Mouse (Mus musculus) bone marrow, adult 2 months (tissue): ENCODE measurements around the gene Pllp. TPM values are rescaled to one million over a fixed set of nuclear protein-coding genes. Genes with fewer than 3 reads are reported as not detected.

Experiments
- H3K27ac ChIP-seq: fragments of 200-500 bp; 2 replicates; pipeline ENCODE4 v1.5.1; 2012; ENCODE audit warnings: low read depth, mild to moderate bottlenecking, control low read depth, inconsistent platforms, low read length; ENCODE audit not compliant: control insufficient read depth, poor library complexity, insufficient read depth
- H3K4me1 ChIP-seq: fragments of 200-500 bp; 2 replicates; pipeline ENCODE4 v1.6.1; 2011; ENCODE audit warnings: low read length; ENCODE audit not compliant: control insufficient read depth, insufficient read depth
- H3K4me3 ChIP-seq: fragments of 200-500 bp; replicated peaks from 2 replicates; pipeline ENCODE3; 2011; ENCODE audit warnings: mild to moderate bottlenecking, low read depth, low read length, control low read depth; ENCODE audit not compliant: control insufficient read depth
- CTCF ChIP-seq: fragments of 200-500 bp; IDR thresholded peaks from 2 replicates; pipeline ENCODE4 v1.5.1; 2011; ENCODE audit warnings: low read length, control low read depth; ENCODE audit not compliant: control insufficient read depth, insufficient read depth
- POLR2A ChIP-seq: fragments of 200-500 bp; IDR thresholded peaks from 2 replicates; pipeline ENCODE4 v1.6.1; 2011; ENCODE audit warnings: low read depth, mild to moderate bottlenecking, control low read depth, low read length, borderline replicate concordance; ENCODE audit not compliant: control insufficient read depth
- WGBS: fragments of 180-500 bp; shearing (Covaris S2); methylation state at CpG from one replicate; pipeline ENCODE4 v1.1.7; 2018; 5-methylcytosine and 5-hydroxymethylcytosine counted together
- polyA plus RNA-seq: library from polyadenylated mRNA; stranded (reverse); fragments of >200 nt; gene quantifications from 2 replicates; pipeline ENCODE4 v1.2.4, GENCODE M21; 2011; ENCODE audit warnings: low replicate concordance; ENCODE audit not compliant: missing spikeins, insufficient read depth, insufficient read length

The Pllp gene
- polyA plus RNA-seq: not detected in 2 replicates

DNA sequence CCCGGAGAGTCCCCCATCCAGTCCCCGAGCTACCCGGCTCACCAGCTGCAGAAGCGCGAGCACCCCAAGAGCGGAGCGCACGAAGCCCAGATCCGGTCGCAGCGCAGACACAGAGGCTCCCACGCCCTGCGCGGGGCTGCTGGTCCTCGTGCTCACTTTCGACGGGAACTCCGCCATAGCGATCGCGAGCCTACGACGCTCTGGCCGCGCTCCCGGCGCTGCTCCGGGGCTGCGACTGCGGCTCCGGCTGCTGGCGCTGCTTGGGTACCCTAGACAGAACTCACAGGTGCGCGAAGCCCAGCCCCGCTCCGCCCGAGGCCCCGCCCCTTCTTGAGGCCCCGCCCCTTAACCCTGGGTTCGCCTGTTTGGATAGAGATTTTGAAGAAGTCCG lies at the start of gene Pllp:
Gene Pllp (minus strand): TSS at position 285 of the 391 bp plus-strand sequence.
- H3K4me1 ChIP-seq: no peaks in the 10 kb centered on the region
- peak within 1 kb of the TSS; percentile 30 for H3K4me3 ChIP-seq
- H3K27ac ChIP-seq: no peak within 1 kb of the TSS
- no peak for TF ChIP-seq CTCF
- peak; percentile 19; the same call in 1 of the 2 replicates for TF ChIP-seq POLR2A
- under 1% methylated on average over 41 of the region's 41 CpGs for WGBS

DNA sequence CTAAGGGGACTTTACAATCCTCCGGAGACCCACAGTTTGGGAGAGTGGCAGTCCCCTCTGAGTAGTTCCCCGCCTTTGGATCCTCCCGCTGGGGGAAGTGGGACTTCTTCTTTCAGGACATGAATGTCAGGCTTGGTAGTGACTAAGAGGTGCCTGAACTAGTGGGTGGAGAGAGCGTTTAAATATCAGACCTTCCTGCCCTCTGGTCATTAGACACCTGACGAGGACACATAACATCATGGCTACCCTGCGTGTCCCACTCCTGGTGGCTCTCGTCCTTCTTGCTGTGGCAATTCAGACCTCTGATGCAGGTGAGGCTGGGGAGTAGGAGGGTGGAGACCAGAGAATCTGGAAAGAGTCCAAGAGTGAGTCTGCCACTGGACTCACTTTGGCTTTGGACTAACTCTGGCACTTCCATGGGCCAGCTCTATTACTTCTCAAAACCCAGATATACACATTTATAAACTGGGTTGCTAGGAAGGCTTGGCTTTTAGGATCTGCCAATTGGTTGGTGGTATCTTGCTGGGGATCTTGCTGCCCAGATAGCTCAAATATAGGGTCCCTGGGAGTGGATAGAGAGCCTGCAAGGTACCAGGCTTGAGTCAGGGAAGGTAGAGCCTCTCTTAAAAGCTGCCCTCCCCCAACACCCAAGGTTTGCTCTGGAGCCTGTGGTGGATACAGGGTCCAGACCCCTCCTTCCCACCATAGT lies 49.6 kb upstream of the Pllp start, which contains the start of gene Ccl22:
Gene Ccl22 (plus strand): TSS at position 115 of the 709 bp plus-strand sequence.
- Histone ChIP-seq H3K4me3 (no peak within 1 kb of the TSS), H3K27ac (no peak within 1 kb of the TSS), H3K4me1 (no peaks in the 10 kb centered on the region; the same call in 1 of the 2 replicates)
- TF ChIP-seq POLR2A (no peak), CTCF (no peak)
- 78% methylated on average over 7 of the region's 7 CpGs for WGBS

DNA sequence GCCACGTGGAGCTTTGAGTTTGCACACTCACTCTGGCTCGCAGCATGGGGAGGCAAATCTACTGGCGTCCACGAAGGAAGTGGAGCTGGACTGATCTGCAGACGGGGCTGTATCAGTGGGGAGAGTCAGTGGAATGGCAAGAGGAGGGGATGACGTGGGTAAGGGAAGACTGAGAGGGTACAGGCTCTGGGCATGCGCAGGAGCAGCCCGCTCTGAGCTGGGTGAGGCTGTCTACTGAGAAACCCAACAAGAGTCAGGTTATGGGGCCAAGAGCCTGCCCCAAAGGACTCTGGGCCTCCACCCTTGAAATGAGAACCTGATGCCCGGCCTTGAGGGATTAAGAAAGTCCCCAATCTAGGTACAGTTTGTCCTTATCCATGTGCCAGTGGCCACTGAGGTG lies 48.9 kb upstream of the Pllp start:
- TF ChIP-seq CTCF: no peak
- no peak for TF ChIP-seq POLR2A
- H3K27ac ChIP-seq: no peak overlapping the region
- 78% methylated on average over 9 of the region's 9 CpGs for WGBS
- no peak overlapping the region for H3K4me3 ChIP-seq
- H3K4me1 ChIP-seq: no peaks in the 10 kb centered on the region; the same call in 1 of the 2 replicates

- Histone ChIP-seq H3K27ac (no peak overlapping the region), H3K4me3 (no peak overlapping the region), H3K4me1 (no peaks in the 10 kb centered on the region; the same call in 1 of the 2 replicates)
- WGBS: 85% methylated on average over 5 of the region's 5 CpGs
- no peak for TF ChIP-seq CTCF
- no peak for TF ChIP-seq POLR2A
Measured at GRCm38 (mm10) chr8:94744484-94744883, 48.4 kb upstream of the Pllp start.

DNA sequence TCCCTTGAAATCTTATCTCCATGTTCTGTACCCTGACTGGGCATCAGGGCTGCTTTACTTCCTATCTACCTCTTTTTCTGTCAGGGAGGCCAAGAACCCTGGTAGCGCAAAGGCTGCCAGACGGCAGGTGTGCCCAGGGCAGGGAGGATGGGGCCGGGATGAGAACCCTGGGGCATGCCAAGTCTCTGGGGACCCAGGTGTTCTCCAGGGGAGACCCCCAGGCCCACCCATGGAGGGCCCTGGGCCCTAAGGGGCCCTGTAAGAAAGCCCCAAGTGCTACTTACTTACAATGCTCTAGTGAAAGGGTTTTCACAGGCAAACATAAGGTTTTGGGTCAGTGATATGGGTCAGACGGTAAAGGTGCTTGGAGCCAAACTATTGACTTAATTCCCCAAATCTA lies 45.6 kb upstream of the Pllp start:
- WGBS: 86% methylated on average over 4 of the region's 4 CpGs
- no peak for TF ChIP-seq POLR2A
- TF ChIP-seq CTCF: no peak
- H3K4me1 ChIP-seq: no peaks in the 10 kb centered on the region; the same call in 1 of the 2 replicates
- H3K27ac ChIP-seq: no peak overlapping the region
- H3K4me3 ChIP-seq: no peak overlapping the region

DNA sequence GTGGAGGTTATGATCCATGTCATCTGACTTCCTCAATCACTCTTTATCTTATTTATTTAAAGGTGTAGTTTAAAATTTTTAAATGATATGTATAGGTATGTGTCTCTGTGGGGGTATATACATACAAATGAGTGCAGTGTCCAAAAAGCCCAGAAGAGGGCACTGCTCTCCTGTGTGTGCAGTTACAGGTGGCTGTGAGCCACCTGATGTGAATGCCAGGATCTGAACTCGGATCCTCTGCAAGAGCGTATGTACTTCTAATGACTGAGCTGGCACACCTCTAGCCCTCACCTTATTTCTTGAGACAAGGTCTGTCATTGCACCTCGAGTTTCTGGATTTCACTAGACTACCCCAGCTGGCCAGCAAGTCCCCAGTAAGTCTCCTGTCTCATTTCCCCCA lies 44.5 kb upstream of the Pllp start:
- H3K4me3 ChIP-seq: no peak overlapping the region
- H3K27ac ChIP-seq: no peak overlapping the region
- no peaks in the 10 kb centered on the region; the same call in 1 of the 2 replicates for H3K4me1 ChIP-seq
- no peak for TF ChIP-seq POLR2A
- no peak for TF ChIP-seq CTCF
- 86% methylated on average over 3 of the region's 3 CpGs for WGBS

GRCm38 (mm10) chr8:94739829-94740228 lies 43.8 kb upstream of the Pllp start:
- H3K4me3 ChIP-seq: no peak overlapping the region
- TF ChIP-seq POLR2A (no peak), CTCF (no peak)
- H3K4me1 ChIP-seq: peaks cover 2% of the 10 kb centered on the region
- WGBS: 62% methylated on average over 6 of the region's 6 CpGs
- H3K27ac ChIP-seq: no peak overlapping the region

DNA sequence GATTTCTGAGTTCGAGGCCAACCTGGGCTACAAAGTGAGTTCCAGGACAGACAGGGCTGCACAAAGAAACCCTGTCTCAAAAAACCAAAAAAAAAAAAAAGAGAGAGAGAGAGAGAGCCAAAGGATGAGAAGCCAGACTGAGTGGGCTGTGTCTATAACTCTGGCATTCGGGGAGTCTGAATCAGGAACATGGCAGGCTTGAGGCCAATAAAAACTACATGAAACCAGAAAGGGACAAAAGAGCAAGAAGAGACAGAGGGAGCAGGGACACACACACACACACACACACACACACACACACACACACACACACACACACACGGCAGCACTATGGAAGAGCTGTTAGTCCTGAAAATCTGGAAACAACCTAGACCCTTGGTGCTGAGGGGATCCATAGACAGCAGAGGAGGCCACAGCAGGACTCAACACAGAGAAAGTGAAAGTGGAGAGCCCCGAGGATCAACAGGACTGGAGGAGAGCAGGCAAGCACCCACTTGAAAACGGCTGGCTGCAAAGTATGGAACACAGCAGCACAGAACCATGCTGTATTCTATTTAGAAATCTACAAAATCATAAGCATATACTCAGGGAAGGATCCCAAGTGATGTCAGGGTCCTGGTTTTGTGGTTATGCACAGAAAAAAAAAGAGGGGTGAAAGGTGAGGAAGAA lies 39.5 kb upstream of the Pllp start:
- no peak for TF ChIP-seq CTCF
- TF ChIP-seq POLR2A: no peak
- no peak overlapping the region for H3K4me3 ChIP-seq
- 41% methylated on average over 5 of the region's 5 CpGs for WGBS
- H3K27ac ChIP-seq: peak overlapping the region; percentile 92
- peaks cover 9% of the 10 kb centered on the region for H3K4me1 ChIP-seq

DNA sequence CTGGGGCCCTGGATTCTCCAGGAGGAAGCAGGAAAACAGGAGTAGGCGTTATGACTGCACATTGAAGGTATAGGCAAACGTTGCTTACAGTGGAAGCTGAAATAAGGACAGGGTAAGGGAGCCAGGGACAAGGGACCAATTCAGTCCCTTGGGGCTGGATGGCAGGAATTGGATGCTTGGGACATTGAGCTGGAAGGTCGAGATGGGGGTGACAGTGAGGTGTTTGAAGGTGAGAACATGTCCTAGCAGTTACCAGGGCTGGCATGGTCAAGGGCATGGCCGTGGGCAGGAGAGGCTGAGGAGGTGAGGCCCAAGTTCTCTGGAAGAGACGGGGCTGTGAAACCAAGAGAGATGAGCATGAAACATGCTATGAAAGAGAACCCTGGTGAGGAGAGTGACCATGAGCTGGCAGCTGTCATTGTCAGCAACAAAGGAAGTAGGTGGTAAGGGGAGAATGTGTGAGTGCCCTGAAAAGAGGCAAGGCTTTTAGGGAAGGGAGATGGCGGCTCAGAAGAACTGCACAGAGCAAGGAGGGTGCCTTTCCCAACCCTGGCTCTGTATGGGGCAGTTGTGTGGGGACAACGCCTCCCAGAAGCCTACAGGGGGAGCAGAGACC lies 38.8 kb upstream of the Pllp start:
- Histone ChIP-seq H3K4me1 (peaks cover 9% of the 10 kb centered on the region), H3K27ac (peak overlapping the region; percentile 92), H3K4me3 (no peak overlapping the region)
- 75% methylated on average over 7 of the region's 7 CpGs for WGBS
- TF ChIP-seq CTCF: no peak
- TF ChIP-seq POLR2A: no peak
